Mouse (Mus musculus): ENCODE results near the gene Hspbp1. TPM values are rescaled to one million over a fixed set of nuclear protein-coding genes. Genes with fewer than 3 reads are reported as not detected.

The Hspbp1 gene
- polyA plus RNA-seq, 1 experiment: 24.7 TPM

- H3K4me3 ChIP-seq (ENCODE audit: insufficient read depth, low read length): no peak overlapping the region
- no peaks in the 10 kb centered on the region for H3K4me1 ChIP-seq (ENCODE audit: control insufficient read depth, insufficient read depth, low read length)
- H3K27ac ChIP-seq (ENCODE audit: insufficient read depth, low read depth, low read length): no peak overlapping the region
- no peak for TF ChIP-seq POLR2A (IDR thresholded peaks at IDR 0.05; ENCODE audit: borderline replicate concordance, low read depth, low read length)
- no peak for TF ChIP-seq CTCF (IDR thresholded peaks at IDR 0.05; ENCODE audit: low read depth, low read length)
Observed at GRCm38 (mm10) chr7:4670655-4671255, 14.1 kb downstream of the Hspbp1 start.

- no peak overlapping the region for H3K27ac ChIP-seq (ENCODE audit: insufficient read depth, low read depth, low read length)
- no peak for TF ChIP-seq POLR2A (IDR thresholded peaks at IDR 0.05; ENCODE audit: borderline replicate concordance, low read depth, low read length)
- no peak for TF ChIP-seq CTCF (IDR thresholded peaks at IDR 0.05; ENCODE audit: low read depth, low read length)
- H3K4me3 ChIP-seq (ENCODE audit: insufficient read depth, low read length): no peak overlapping the region
- no peaks in the 10 kb centered on the region for H3K4me1 ChIP-seq (ENCODE audit: control insufficient read depth, insufficient read depth, low read length)
Observed at GRCm38 (mm10) chr7:4669156-4669555, 15.7 kb downstream of the Hspbp1 start.

- Histone ChIP-seq H3K27ac (ENCODE audit: insufficient read depth, low read depth, low read length) (no peak overlapping the region), H3K4me1 (ENCODE audit: control insufficient read depth, insufficient read depth, low read length) (no peaks in the 10 kb centered on the region), H3K4me3 (ENCODE audit: insufficient read depth, low read length) (no peak overlapping the region)
- TF ChIP-seq POLR2A (IDR thresholded peaks at IDR 0.05; ENCODE audit: borderline replicate concordance, low read depth, low read length) (no peak), CTCF (IDR thresholded peaks at IDR 0.05; ENCODE audit: low read depth, low read length) (no peak)
Observed at GRCm38 (mm10) chr7:4668506-4668905, 16.4 kb downstream of the Hspbp1 start.

- TF ChIP-seq POLR2A (IDR thresholded peaks at IDR 0.05; ENCODE audit: borderline replicate concordance, low read depth, low read length) (no peak), CTCF (IDR thresholded peaks at IDR 0.05; ENCODE audit: low read depth, low read length) (no peak)
- Histone ChIP-seq H3K27ac (ENCODE audit: insufficient read depth, low read depth, low read length) (no peak overlapping the region), H3K4me1 (ENCODE audit: control insufficient read depth, insufficient read depth, low read length) (no peaks in the 10 kb centered on the region), H3K4me3 (ENCODE audit: insufficient read depth, low read length) (no peak overlapping the region)
Observed at GRCm38 (mm10) chr7:4666871-4667270, 18.0 kb downstream of the Hspbp1 start.

GRCm38 (mm10) chr7:4663742-4664141, 21.1 kb downstream of the Hspbp1 start:
- TF ChIP-seq CTCF (IDR thresholded peaks at IDR 0.05; ENCODE audit: low read depth, low read length) (no peak), POLR2A (IDR thresholded peaks at IDR 0.05; ENCODE audit: borderline replicate concordance, low read depth, low read length) (no peak)
- Histone ChIP-seq H3K27ac (ENCODE audit: insufficient read depth, low read depth, low read length) (no peak overlapping the region), H3K4me1 (ENCODE audit: control insufficient read depth, insufficient read depth, low read length) (peaks cover 3% of the 10 kb centered on the region; the same call in 1 of the 2 replicates), H3K4me3 (ENCODE audit: insufficient read depth, low read length) (no peak overlapping the region)

- Histone ChIP-seq H3K27ac (ENCODE audit: insufficient read depth, low read depth, low read length) (no peak overlapping the region), H3K4me1 (ENCODE audit: control insufficient read depth, insufficient read depth, low read length) (peaks cover 3% of the 10 kb centered on the region; the same call in 1 of the 2 replicates)
- TF ChIP-seq POLR2A (IDR thresholded peaks at IDR 0.05; ENCODE audit: borderline replicate concordance, low read depth, low read length): no peak
- no peak for TF ChIP-seq CTCF (IDR thresholded peaks at IDR 0.05; ENCODE audit: low read depth, low read length)
Observed at GRCm38 (mm10) chr7:4663179-4663578, 21.7 kb downstream of the Hspbp1 start.

GRCm38 (mm10) chr7:4659911-4660443, 24.9 kb downstream of the Hspbp1 start:
- Histone ChIP-seq H3K4me1 (ENCODE audit: control insufficient read depth, insufficient read depth, low read length) (peaks cover 20% of the 10 kb centered on the region), H3K27ac (ENCODE audit: insufficient read depth, low read depth, low read length) (no peak overlapping the region), H3K4me3 (ENCODE audit: insufficient read depth, low read length) (no peak overlapping the region)
- TF ChIP-seq POLR2A (IDR thresholded peaks at IDR 0.05; ENCODE audit: borderline replicate concordance, low read depth, low read length): no peak
- TF ChIP-seq CTCF (IDR thresholded peaks at IDR 0.05; ENCODE audit: low read depth, low read length): no peak

More at GRCm38 (mm10) chr7:4663179-4663578, 21.7 kb downstream of the Hspbp1 start:
- H3K4me3 ChIP-seq (ENCODE audit: insufficient read depth, low read length): no peak overlapping the region

GRCm38 (mm10) chr7:4658912-4659551, 25.8 kb downstream of the Hspbp1 start, which contains the start of gene Ppp6r1:
Gene Ppp6r1, minus strand, starts transcription at chr7:4659019.
- TF ChIP-seq POLR2A (IDR thresholded peaks at IDR 0.05; ENCODE audit: borderline replicate concordance, low read depth, low read length): no peak
- TF ChIP-seq CTCF (IDR thresholded peaks at IDR 0.05; ENCODE audit: low read depth, low read length): no peak
- Histone ChIP-seq H3K4me1 (ENCODE audit: control insufficient read depth, insufficient read depth, low read length) (peaks cover 20% of the 10 kb centered on the region), H3K4me3 (ENCODE audit: insufficient read depth, low read length) (peak within 1 kb of the TSS; percentile 96), H3K27ac (ENCODE audit: insufficient read depth, low read depth, low read length) (peak within 1 kb of the TSS; percentile 77)

GRCm38 (mm10) chr7:4658128-4658907, 26.6 kb downstream of the Hspbp1 start:
- H3K4me3 ChIP-seq (ENCODE audit: insufficient read depth, low read length): peak overlapping the region; percentile 96
- TF ChIP-seq CTCF (IDR thresholded peaks at IDR 0.05; ENCODE audit: low read depth, low read length): no peak
- TF ChIP-seq POLR2A (IDR thresholded peaks at IDR 0.05; ENCODE audit: borderline replicate concordance, low read depth, low read length): no peak
- H3K27ac ChIP-seq (ENCODE audit: insufficient read depth, low read depth, low read length): peak overlapping the region; percentile 75
- peaks cover 23% of the 10 kb centered on the region for H3K4me1 ChIP-seq (ENCODE audit: control insufficient read depth, insufficient read depth, low read length)
